Mouse (Mus musculus): Measurements from ENCODE around the gene Usp29. TPM values are rescaled to one million over a fixed set of nuclear protein-coding genes. Genes with fewer than 3 reads are reported as not detected.

The Usp29 gene
- polyA plus RNA-seq, 1 experiment from 2014 or later: 22.2 TPM

DNA sequence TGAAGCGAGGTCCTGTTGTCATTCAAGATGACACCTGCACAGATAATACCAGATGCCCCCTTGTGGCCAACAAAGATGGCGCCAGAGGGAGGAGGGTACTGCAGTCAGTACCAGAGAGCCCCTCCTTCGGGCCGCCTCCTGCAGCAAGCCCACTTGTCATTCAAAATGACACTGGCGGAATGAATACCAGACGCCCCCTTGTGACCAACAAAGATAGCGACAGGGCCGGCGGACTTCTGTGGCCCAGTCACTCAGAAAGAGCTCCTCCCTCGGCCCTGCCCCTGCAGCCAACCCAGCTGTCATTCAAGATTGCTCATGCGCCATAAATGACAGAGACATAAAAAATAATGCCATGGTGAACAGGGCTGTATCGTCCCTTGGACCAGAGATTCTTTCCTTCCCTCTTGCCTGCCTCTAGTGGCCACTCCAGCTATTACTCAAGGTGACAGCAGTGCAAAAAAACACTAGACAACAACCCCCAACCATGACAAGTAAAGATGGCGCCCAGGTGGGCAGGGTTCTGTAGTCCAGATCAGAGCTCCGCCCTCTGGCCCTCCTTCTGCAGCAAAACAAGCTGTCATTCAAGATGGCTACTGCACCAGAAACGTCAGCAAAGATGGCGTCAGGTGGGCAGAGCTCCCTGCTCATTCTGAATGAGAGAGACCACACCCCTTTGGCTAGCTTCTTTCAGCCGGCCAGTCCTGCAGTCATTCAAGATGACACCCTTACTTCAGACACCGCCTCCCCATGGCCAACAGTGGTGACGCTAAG lies 2.8 kb upstream of the Usp29 start:
- Histone ChIP-seq H3K4me1 (ENCODE audit: control insufficient read depth, insufficient read depth, low read length) (no peaks in the 10 kb centered on the region), H3K4me3 (ENCODE audit: low read depth, low read length) (peak overlapping the region; percentile 63), H3K4me2 (ENCODE audit: low read depth, severe bottlenecking) (peak overlapping the region; percentile 18; the same call in 1 of the 2 replicates), H3K36me3 (ENCODE audit: control insufficient read depth, insufficient read depth, low read length) (0 out of 2 replicates have a peak, but pooled peaks cover 3% of the 10 kb centered on the region), H3K27ac (replicated peaks; ENCODE audit: low read depth, low read length) (no peak overlapping the region), H3K9ac (ENCODE audit: low read length) (no peak overlapping the region), H3K27me3 (ENCODE audit: control insufficient read depth, insufficient read depth, low read length) (no peaks in the 10 kb centered on the region), H3K9me3 (ENCODE audit: control insufficient read depth, low read length) (peaks cover 34% of the 10 kb centered on the region)
- 60% methylated on average over 19 of the region's 19 CpGs for WGBS
- peak; percentile 57 for DNase-seq (ENCODE audit: low spot score)
- ATAC-seq (ENCODE audit: insufficient number of reproducible peaks, low FRiP score, low TSS enrichment, low read depth): peak; percentile 14

DNA sequence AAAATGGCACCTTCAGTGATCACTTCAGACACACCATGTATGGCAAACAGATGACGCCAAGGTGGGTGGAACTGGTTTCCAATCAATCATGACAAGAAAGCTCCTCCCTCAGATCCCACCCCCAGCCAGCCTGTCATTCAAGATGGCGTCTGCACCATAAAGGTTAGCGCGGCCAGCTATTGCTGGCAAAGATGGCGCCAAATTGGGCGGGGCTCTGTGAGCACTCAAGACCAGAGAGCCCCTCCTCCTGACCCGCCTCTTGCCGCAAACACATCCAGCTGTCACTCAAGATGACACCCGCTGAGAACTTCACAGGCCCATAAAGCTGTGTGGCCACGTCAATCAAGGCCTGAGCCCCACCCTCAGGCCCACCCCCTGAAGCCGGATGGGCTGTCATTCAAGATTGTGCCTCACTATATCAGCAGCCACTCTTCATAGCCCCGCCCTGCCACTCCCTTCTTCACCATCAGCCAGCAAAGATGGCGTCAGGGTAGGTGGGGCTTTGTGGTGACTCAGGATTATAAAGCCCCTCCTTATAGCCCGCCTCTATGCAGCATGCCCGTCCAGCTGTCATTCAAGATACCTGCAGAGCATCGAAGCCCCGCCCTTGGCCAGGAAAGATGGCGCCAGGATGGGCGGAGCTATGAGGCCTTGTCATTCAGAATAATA lies 2.0 kb upstream of the Usp29 start:
- no peak overlapping the region for H3K9ac ChIP-seq (ENCODE audit: low read length)
- H3K4me2 ChIP-seq (ENCODE audit: low read depth, severe bottlenecking): peak overlapping the region; percentile 18; the same call in 1 of the 2 replicates
- DNase-seq (ENCODE audit: low spot score) (peak; percentile 84), ATAC-seq (ENCODE audit: insufficient number of reproducible peaks, low FRiP score, low TSS enrichment, low read depth) (peak; percentile 83)
- 51% methylated on average over 19 of the region's 19 CpGs for WGBS
- 0 out of 2 replicates have a peak, but pooled peaks cover 3% of the 10 kb centered on the region for H3K36me3 ChIP-seq (ENCODE audit: control insufficient read depth, insufficient read depth, low read length)
- no peak overlapping the region for H3K27ac ChIP-seq (replicated peaks; ENCODE audit: low read depth, low read length)
- H3K27me3 ChIP-seq (ENCODE audit: control insufficient read depth, insufficient read depth, low read length): no peaks in the 10 kb centered on the region
- H3K4me3 ChIP-seq (ENCODE audit: low read depth, low read length): peak overlapping the region; percentile 63
- no peaks in the 10 kb centered on the region for H3K4me1 ChIP-seq (ENCODE audit: control insufficient read depth, insufficient read depth, low read length)
- peaks cover 34% of the 10 kb centered on the region for H3K9me3 ChIP-seq (ENCODE audit: control insufficient read depth, low read length)

DNA sequence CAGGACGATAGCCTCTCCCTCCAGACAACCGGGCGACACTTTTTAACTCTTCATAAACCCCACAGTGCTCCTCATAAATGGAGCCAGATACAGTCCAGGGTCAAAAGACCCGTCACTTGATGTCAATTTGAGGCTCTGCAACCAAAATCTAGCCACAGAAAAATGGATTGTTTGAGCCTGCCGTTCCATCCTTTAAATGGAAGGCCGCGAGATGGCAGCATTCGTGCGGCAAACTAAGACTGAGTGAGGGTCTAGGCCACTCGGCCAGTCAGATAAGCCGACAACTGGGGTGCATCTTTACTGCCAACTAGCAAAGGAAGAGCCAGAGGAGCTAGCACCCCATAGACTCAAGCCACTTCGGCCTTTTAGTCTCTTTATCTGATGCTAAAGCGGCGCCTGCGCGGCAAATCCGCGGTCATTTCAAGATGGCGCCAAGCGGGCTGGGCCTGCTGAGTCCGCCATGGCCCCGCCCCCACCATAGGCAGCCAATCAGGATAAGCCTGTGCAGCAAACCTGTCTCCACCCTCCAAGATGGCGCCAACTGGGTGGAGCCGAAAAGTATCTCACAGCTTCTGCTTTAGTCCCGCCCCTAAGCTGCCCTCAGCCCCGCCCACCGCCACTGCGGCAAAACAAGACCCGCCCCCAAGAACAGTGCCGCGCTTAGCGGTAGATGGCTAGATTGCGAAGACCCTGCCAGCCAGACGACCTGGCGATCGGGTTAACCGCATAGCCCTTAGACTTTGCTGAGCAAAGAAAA lies 1.1 kb upstream of the Usp29 start:
- DNase-seq (ENCODE audit: low spot score) (peak; percentile 94), ATAC-seq (ENCODE audit: insufficient number of reproducible peaks, low FRiP score, low TSS enrichment, low read depth) (peak; percentile 73)
- no peaks in the 10 kb centered on the region for H3K4me1 ChIP-seq (ENCODE audit: control insufficient read depth, insufficient read depth, low read length)
- peak overlapping the region; percentile 44; the same call in 1 of the 2 replicates for H3K27ac ChIP-seq (replicated peaks; ENCODE audit: low read depth, low read length)
- peak overlapping the region; percentile 43 for H3K4me2 ChIP-seq (ENCODE audit: low read depth, severe bottlenecking)
- peak overlapping the region; percentile 67 for H3K9ac ChIP-seq (ENCODE audit: low read length)
- H3K9me3 ChIP-seq (ENCODE audit: control insufficient read depth, low read length): peaks cover 34% of the 10 kb centered on the region
- peak overlapping the region; percentile 63 for H3K4me3 ChIP-seq (ENCODE audit: low read depth, low read length)
- H3K27me3 ChIP-seq (ENCODE audit: control insufficient read depth, insufficient read depth, low read length): no peaks in the 10 kb centered on the region
- WGBS: 56% methylated on average over 37 of the region's 37 CpGs
- 0 out of 2 replicates have a peak, but pooled peaks cover 3% of the 10 kb centered on the region for H3K36me3 ChIP-seq (ENCODE audit: control insufficient read depth, insufficient read depth, low read length)

DNA sequence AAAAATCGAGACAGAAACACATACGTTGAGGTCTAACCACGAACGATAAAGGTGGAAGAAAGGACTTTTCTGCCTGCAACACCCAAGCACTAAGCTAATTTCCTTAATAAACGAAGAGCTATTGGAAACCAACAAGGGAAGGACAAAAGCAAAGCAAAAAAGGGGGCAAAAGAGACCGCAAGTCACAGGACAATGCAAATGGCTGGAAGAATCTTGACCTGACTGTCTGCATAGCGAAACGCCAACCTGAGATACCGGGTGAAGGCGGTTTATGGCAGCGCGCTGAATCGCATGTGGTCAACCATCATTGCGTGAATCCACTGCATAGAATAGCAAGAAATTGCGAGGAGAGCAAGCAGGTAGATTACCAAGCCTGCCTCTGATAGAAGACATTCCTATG lies 423 bp downstream of the Usp29 start:
- Histone ChIP-seq H3K9me3 (ENCODE audit: control insufficient read depth, low read length) (peaks cover 34% of the 10 kb centered on the region), H3K27me3 (ENCODE audit: control insufficient read depth, insufficient read depth, low read length) (no peaks in the 10 kb centered on the region), H3K4me3 (ENCODE audit: low read depth, low read length) (peak overlapping the region; percentile 63), H3K4me1 (ENCODE audit: control insufficient read depth, insufficient read depth, low read length) (no peaks in the 10 kb centered on the region), H3K9ac (ENCODE audit: low read length) (peak overlapping the region; percentile 60), H3K36me3 (ENCODE audit: control insufficient read depth, insufficient read depth, low read length) (no peaks in the 10 kb centered on the region), H3K4me2 (ENCODE audit: low read depth, severe bottlenecking) (peak overlapping the region; percentile 45), H3K27ac (replicated peaks; ENCODE audit: low read depth, low read length) (no peak overlapping the region)
- ATAC-seq (ENCODE audit: insufficient number of reproducible peaks, low FRiP score, low TSS enrichment, low read depth) (no peak), DNase-seq (ENCODE audit: low spot score) (peak; percentile 65)
- 45% methylated on average over 15 of the region's 15 CpGs for WGBS

GRCm38 (mm10) chr7:6731373-6731772 lies 995 bp downstream of the Usp29 start:
- Histone ChIP-seq H3K36me3 (ENCODE audit: control insufficient read depth, insufficient read depth, low read length) (no peaks in the 10 kb centered on the region), H3K9me3 (ENCODE audit: control insufficient read depth, low read length) (peaks cover 34% of the 10 kb centered on the region), H3K27ac (replicated peaks; ENCODE audit: low read depth, low read length) (no peak overlapping the region), H3K4me1 (ENCODE audit: control insufficient read depth, insufficient read depth, low read length) (no peaks in the 10 kb centered on the region), H3K27me3 (ENCODE audit: control insufficient read depth, insufficient read depth, low read length) (no peaks in the 10 kb centered on the region), H3K4me3 (ENCODE audit: low read depth, low read length) (peak overlapping the region; percentile 63), H3K4me2 (ENCODE audit: low read depth, severe bottlenecking) (peak overlapping the region; percentile 45), H3K9ac (ENCODE audit: low read length) (no peak overlapping the region; the same call in 1 of the 2 replicates)
- no peak for ATAC-seq (ENCODE audit: insufficient number of reproducible peaks, low FRiP score, low TSS enrichment, low read depth)
- WGBS: 50% methylated on average over 3 of the region's 3 CpGs
- DNase-seq (ENCODE audit: low spot score): no peak

GRCm38 (mm10) chr7:6731930-6732329 lies 1.6 kb downstream of the Usp29 start:
- H3K36me3 ChIP-seq (ENCODE audit: control insufficient read depth, insufficient read depth, low read length): no peaks in the 10 kb centered on the region
- no peaks in the 10 kb centered on the region for H3K4me1 ChIP-seq (ENCODE audit: control insufficient read depth, insufficient read depth, low read length)
- ATAC-seq (ENCODE audit: insufficient number of reproducible peaks, low FRiP score, low TSS enrichment, low read depth): no peak
- no peaks in the 10 kb centered on the region for H3K27me3 ChIP-seq (ENCODE audit: control insufficient read depth, insufficient read depth, low read length)
- no peak for DNase-seq (ENCODE audit: low spot score)
- H3K4me2 ChIP-seq (ENCODE audit: low read depth, severe bottlenecking): peak overlapping the region; percentile 45
- H3K9me3 ChIP-seq (ENCODE audit: control insufficient read depth, low read length): peaks cover 34% of the 10 kb centered on the region
- H3K27ac ChIP-seq (replicated peaks; ENCODE audit: low read depth, low read length): peak overlapping the region; percentile 56; the same call in 1 of the 2 replicates
- 53% methylated on average over 4 of the region's 4 CpGs for WGBS
- peak overlapping the region; percentile 54 for H3K9ac ChIP-seq (ENCODE audit: low read length)
- H3K4me3 ChIP-seq (ENCODE audit: low read depth, low read length): peak overlapping the region; percentile 63

DNA sequence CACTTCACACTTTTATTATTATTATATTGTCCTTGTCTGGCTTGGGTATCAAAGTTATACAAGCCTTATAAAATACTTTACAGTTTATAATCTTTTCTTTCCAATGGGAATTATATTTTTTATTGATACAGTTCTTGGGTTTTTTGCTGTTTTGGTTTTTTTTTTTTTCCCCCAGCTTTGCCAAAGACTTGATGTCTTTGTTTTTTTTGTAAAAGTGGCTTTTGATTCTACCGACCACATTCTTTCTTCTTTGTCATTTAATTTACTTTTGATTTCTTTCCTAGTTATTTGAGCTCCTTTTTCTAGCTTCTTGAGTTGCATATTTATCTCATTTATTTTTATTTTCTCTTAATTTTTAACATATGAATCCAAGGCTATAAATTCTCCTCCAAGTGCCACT lies 5.7 kb downstream of the Usp29 start:
- DNase-seq (ENCODE audit: low spot score) (no peak), ATAC-seq (ENCODE audit: insufficient number of reproducible peaks, low FRiP score, low TSS enrichment, low read depth) (no peak)
- Histone ChIP-seq H3K9me3 (ENCODE audit: control insufficient read depth, low read length) (no peaks in the 10 kb centered on the region; the same call in 1 of the 2 replicates), H3K4me2 (ENCODE audit: low read depth, severe bottlenecking) (no peak overlapping the region), H3K4me1 (ENCODE audit: control insufficient read depth, insufficient read depth, low read length) (no peaks in the 10 kb centered on the region), H3K27ac (replicated peaks; ENCODE audit: low read depth, low read length) (no peak overlapping the region), H3K27me3 (ENCODE audit: control insufficient read depth, insufficient read depth, low read length) (no peaks in the 10 kb centered on the region), H3K4me3 (ENCODE audit: low read depth, low read length) (no peak overlapping the region), H3K9ac (ENCODE audit: low read length) (no peak overlapping the region), H3K36me3 (ENCODE audit: control insufficient read depth, insufficient read depth, low read length) (no peaks in the 10 kb centered on the region)
- 63% methylated on average over 1 of the region's 1 CpGs for WGBS

Measured in limb, embryonic 11.5 days (tissue).